Mouse (Mus musculus) Patski (cell line): ENCODE results near the gene C330021F23Rik. TPM values are rescaled to one million over a fixed set of nuclear protein-coding genes. Genes with fewer than 3 reads are reported as not detected.

ENCODE experiments used
- ATAC-seq: fragments of 100-300 bp; one replicate; pipeline ENCODE4 v1.8.0; 2021
- CTCF ChIA-PET: fragments of 350-600 bp; sonication (Branson Sonifier 250); formaldehyde crosslinking; loops from one replicate; lab custom pipeline; 2022; ENCODE audit warnings: inconsistent platforms; lab: Charles Lee
- POLR2A ChIA-PET: fragments of 350-600 bp; sonication (Branson Sonifier 250); formaldehyde crosslinking; loops from one replicate; lab custom pipeline; 2022; ENCODE audit warnings: antibody characterized with exemption, inconsistent platforms; lab: Charles Lee
- DNase-seq: peaks from one replicate; pipeline ENCODE4 v3.0.0-alpha.2; 2011; ENCODE audit warnings: low read depth, low spot score
- H3K27me3 ChIP-seq: fragments of 371-371 bp; one replicate; pipeline ENCODE4 v1.5.1; 2021
- CTCF ChIP-seq: fragments of 100-300 bp; IDR thresholded peaks from one replicate; pipeline ENCODE4 v1.5.1; 2021
- in situ Hi-C: fragments of 300-500 bp; cut with MboI; formaldehyde crosslinking; loops from 3 replicates; pipeline ENCODE4 v1.11.1; 2018; ENCODE audit warnings: low pct_unique_long_range_greater_than_20kb, mixed read lengths
- polyA plus RNA-seq: library from polyadenylated mRNA; unstranded; gene quantifications from one replicate; pipeline ENCODE4 v1.2.3, GENCODE M21; 2021

The C330021F23Rik gene
- 3.3 TPM for polyA plus RNA-seq

DNA sequence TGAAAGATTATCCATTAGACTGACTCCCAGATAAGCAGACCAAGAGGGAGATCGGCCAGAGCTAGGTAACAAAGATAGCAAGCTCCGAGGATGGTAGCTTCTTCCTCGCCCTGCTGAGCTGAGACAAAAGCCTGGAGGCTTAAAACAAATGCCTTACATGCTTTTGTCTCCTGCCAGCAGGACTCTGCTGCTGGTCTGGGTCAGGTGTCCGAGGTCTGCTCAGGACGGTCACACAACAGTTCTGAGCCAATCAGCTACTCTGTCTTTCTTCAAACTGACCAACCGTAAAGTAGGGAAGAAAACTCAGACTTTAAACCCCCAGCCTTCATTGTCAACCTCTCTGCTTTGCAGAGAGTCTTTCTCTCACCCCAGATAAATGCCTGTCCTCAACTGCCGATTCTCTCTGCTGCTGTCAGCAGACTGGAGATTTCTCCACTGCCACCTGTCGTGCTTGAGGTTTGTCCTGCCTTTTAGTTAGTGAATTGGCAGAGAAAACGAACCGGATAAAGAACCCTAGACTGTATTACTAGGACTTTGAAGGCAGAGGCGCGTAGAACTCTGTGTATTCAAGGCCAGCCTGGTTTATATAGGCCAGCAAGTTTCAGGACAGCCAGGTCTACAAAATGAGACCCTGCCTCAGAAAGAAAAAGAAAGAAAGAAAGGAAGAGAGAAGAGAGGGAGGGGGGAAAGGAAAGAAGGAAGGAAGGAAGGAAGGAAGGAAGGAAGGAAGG is at the start of gene C330021F23Rik:
Gene C330021F23Rik (plus strand): TSS at position 350 of the 731 bp plus-strand sequence.
- in situ Hi-C loops = no loop called here
- ATAC-seq (peak; percentile 89), DNase-seq (peak; percentile 28)
- H3K27me3 ChIP-seq = no peaks in the 10 kb centered on the region
- ChIA-PET POLR2A (interaction anchor here (0.6 kb wide), 1 partner anchor 77 kb away, joined by 3 read pairs; no protein-coding TSS in a partner anchor), CTCF (interaction anchor here (1.0 to 1.5 kb wide), 2 partner anchors 9 to 104 kb away, joined by 3 to 9 read pairs; partner anchors contain the start of gene Fcor)
- TF ChIP-seq CTCF = no peak

- in situ Hi-C loops = no loop called here
- POLR2A ChIA-PET = no interaction called here
- CTCF ChIA-PET = interaction anchor here (1.1 kb wide), 1 partner anchor 11 kb away, joined by 3 read pairs; no protein-coding TSS in a partner anchor
- TF ChIP-seq CTCF = no peak
- no peak for DNase-seq
- no peaks in the 10 kb centered on the region for H3K27me3 ChIP-seq
- no peak for ATAC-seq
Measured at GRCm38 (mm10) chr8:3522007-3522697, 45.6 kb upstream of the C330021F23Rik start.

- TF ChIP-seq CTCF = no peak
- in situ Hi-C loops = no loop called here
- ATAC-seq (no peak), DNase-seq (no peak)
- ChIA-PET POLR2A (no interaction called here), CTCF (interaction anchor here (1.4 kb wide), 1 partner anchor 12 kb away, joined by 3 read pairs; no protein-coding TSS in a partner anchor)
- H3K27me3 ChIP-seq = no peaks in the 10 kb centered on the region
Measured at GRCm38 (mm10) chr8:3530816-3531215, 37.0 kb upstream of the C330021F23Rik start.

DNA sequence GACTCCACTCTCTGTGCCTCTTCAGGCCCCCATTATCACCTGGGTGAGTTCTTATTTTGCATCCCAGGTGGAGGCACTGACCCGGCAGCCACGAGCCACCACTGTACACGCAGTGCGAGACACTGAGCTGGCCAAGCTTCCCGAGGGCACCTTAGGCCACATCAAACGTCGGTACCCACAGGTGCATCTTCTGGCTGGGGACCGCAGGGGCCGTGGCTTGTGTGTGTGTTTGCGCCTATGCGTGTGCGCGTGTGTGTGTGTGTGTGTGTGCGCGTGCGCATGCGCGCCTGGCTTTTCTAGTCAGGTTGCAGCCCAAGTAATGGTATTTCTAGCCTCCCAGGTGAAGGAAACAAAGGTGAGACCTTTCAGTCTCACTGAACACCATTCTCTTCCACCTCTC is 35.9 kb upstream of the C330021F23Rik start:
- ATAC-seq (no peak), DNase-seq (no peak)
- ChIA-PET CTCF (no interaction called here), POLR2A (no interaction called here)
- in situ Hi-C loops = no loop called here
- H3K27me3 ChIP-seq = no peaks in the 10 kb centered on the region
- TF ChIP-seq CTCF = no peak

DNA sequence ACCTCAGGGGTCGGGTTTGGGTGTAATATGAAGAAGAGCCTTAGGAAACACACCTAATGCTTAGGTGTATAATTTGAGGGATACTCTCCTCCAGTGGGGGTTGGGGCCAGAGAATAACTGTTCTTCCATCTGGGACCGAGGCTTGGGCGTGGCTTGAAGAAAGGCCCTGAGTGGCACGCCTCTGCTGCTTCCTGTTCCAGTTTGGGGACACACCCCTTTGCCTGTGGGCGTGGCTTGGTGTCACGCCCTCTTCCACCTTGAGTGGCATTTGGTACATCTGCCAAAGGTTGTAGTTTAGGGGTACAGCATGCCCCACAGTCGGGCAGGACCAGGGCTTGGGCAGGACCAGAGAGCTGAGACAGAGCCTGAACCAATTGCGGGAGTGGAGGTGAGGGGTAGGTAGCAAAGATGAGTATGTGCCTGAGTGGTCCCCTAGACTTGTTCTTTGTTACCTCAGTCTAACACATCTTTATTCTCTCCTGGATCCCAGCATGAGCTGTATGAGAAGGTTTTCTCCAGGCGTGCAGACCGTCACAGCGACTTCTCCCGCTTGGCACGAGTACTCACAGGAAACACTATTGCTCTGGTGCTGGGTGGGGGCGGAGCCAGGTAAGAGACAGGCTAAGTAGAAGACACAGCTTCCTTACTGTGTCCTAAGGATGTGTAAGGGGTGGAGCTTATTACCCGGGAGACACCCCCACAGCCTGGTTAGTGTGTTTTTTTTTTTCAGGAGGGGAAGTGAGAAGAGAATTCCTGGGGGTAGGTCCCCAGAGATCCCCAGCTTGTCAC is 31.5 kb upstream of the C330021F23Rik start:
- ChIA-PET CTCF (no interaction called here), POLR2A (interaction anchor here (0.6 kb wide), 1 partner anchor 42 kb away, joined by 3 read pairs; no protein-coding TSS in a partner anchor)
- in situ Hi-C loops = no loop called here
- H3K27me3 ChIP-seq = no peaks in the 10 kb centered on the region
- DNase-seq = no peak
- no peak for TF ChIP-seq CTCF
- ATAC-seq = no peak

- H3K27me3 ChIP-seq = no peaks in the 10 kb centered on the region
- no peak for DNase-seq
- ATAC-seq = no peak
- ChIA-PET CTCF (no interaction called here), POLR2A (interaction anchor here (0.6 kb wide), 1 partner anchor 43 kb away, joined by 3 read pairs; no protein-coding TSS in a partner anchor)
- in situ Hi-C loops = no loop called here
- TF ChIP-seq CTCF = no peak
Measured at GRCm38 (mm10) chr8:3536940-3537339, 30.9 kb upstream of the C330021F23Rik start.

DNA sequence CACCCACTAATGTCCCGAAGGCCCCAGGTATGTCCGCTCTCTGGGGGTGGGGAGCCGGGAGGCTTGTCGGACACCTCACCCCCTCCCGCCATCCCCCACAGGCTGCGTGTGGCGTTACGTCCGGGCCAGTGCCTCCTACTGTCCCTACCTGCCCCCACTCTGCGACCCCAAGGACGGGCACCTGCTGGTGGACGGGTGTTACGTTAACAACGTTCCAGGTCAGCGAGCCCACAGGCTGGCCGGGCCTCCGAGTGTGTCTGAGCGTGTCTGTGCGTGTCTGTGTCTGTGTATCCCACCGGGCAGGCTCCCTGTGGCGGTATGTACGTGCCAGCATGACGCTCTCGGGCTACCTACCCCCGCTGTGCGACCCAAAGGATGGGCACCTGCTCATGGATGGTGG is 30.1 kb upstream of the C330021F23Rik start:
- in situ Hi-C loops = no loop called here
- no peak for TF ChIP-seq CTCF
- ChIA-PET POLR2A (no interaction called here), CTCF (no interaction called here)
- no peaks in the 10 kb centered on the region for H3K27me3 ChIP-seq
- DNase-seq (no peak), ATAC-seq (no peak)

DNA sequence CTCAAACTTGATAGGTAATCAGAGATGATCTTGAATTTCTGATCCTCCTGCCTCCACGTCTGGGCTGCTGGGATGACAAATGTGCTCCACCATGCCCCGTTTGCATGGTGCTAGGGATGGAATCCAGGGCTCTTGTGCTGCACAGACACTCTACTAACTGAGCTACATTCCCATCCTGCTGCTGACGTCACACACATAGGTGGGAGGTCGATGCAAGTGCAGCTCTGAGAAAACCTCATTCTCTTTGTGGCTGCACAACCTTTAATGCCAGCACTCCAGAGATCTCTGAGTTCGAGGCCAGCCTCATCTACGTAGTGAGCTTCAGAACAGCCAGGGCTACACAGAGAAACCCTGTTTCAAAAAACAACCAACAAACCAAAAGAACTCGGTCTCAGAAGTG is 28.6 kb upstream of the C330021F23Rik start:
- ATAC-seq (no peak), DNase-seq (no peak)
- POLR2A ChIA-PET = no interaction called here
- H3K27me3 ChIP-seq = no peaks in the 10 kb centered on the region
- in situ Hi-C loops = no loop called here
- CTCF ChIA-PET = no interaction called here
- TF ChIP-seq CTCF = no peak

DNA sequence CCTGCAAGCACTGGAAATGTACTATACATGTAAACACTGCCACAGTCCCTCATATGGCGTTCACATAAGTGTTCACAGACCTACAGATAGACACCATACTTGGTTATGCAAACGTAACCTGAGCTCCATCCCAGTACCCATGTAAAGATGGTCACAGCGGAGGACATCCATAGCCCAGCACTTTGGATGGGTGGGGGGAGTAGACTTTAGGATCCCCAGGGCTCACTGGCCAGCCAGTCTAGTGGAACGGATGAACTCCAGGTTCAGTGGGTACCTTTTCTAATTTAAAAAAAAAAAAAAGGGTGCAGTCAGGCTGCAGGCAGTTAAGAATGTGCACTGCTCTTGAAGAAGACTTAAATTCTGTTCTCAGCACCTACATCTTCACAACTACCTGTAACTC is 27.7 kb upstream of the C330021F23Rik start:
- ATAC-seq (no peak), DNase-seq (no peak)
- in situ Hi-C loops = no loop called here
- no peaks in the 10 kb centered on the region for H3K27me3 ChIP-seq
- ChIA-PET CTCF (no interaction called here), POLR2A (no interaction called here)
- no peak for TF ChIP-seq CTCF

- POLR2A ChIA-PET = no interaction called here
- ATAC-seq = no peak
- CTCF ChIA-PET = interaction anchor here (1.0 kb wide), 1 partner anchor 13 kb away, joined by 3 read pairs; no protein-coding TSS in a partner anchor
- no peaks in the 10 kb centered on the region for H3K27me3 ChIP-seq
- no peak for DNase-seq
- in situ Hi-C loops = no loop called here
- no peak for TF ChIP-seq CTCF
Measured at GRCm38 (mm10) chr8:3546511-3546910, 21.3 kb upstream of the C330021F23Rik start.
